Mouse (Mus musculus) heart, adult 9 months (tissue): ENCODE data around the gene Eml6.
"Not testable (repeated sequence)": the region's sequence is repeated elsewhere in the genome, so short reads cannot be mapped to it uniquely, and the experiment has no call there.

Experiments used
- DNase-seq, 2 experiments: peaks; one replicate each; pipeline ENCODE4 v3.0.0; 2022; ENCODE audit warnings: low spot score in 2 of 2

The Eml6 gene

DNA sequence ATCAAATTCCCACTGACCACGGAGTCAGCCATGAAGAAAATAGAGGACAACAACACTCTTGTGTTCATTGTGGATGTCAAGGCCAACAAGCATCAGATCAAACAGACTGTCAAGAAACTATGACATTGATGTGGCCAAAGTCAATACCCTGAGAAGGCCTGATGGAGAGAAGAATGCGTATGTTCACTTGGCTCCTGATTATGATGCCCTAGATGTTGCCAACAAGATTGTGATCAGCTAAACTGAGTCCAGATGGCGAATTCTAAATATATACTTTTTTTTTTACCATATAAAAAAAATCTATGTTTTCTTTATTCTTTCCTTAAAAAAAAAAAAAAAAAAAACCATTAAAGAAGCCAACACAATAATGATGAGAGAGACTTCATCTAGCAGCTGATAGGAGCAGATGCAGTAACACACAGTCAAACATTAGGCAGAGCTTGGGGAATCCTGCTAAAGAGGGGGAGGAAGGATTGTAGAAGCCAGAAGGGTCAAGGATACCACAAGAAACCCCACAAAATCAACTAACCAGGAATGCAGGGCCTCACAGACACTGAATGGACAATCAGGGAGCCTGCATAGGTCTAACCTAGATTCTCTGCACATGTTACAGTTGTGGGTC is 185.1 kb downstream of the Eml6 start:
- no peak for DNase-seq

DNA sequence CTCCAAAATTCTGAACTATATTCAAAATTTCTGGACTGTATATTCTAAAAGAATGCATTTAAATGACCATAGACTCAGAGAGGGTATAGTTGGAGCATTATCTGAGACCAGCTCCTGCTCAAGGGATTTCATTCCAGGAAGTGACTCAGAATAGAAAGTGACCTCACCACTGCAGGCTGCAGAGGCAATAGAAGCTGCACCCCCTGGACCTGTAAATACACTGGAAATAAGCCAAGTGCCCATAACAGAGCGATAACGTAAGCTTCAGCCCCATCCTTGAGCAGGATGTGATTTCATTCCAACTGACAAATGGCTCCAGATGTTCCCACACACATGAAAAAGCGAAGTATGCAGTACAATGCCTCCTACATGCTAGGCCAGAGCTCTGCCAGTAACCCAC is 186.1 kb downstream of the Eml6 start:
- DNase-seq = peak; percentile 81 to 90

DNA sequence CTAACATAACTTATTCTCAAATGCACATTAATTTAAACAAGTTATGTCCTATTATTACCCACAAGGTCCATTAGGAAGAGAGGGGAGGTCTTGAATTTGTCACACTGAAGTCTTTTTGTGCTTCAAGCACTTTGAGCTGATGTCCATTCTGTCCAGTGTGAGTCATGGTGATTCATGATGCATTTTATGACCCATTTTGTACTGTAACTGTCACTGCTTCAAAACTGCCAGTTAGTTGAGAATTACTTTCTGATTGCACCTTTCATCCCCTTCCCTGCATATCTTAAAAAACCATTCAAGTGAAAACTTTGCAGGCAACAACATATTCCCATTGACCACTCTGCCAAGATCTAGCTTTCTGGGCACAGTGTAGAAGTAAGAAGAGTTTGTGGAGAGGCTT is 188.8 kb downstream of the Eml6 start:
- DNase-seq = no peak

DNA sequence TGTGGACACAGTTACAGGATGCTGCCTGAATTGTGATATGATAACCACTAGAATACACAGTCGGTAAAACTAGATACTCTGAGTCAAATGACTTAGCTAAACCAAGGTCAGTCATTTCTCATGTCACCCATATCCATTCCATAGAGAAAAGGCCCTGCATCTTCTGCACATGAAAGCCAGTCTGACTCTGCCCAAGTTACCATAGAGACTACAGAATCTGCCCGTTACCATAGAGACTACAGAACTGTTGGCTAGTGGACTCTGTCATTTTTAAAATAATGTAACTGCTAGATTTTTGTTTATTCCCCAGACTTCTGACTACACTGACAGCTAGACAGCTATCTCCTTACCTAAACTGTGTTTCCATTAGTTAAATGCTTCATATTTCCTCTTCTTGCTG is 198.1 kb downstream of the Eml6 start:
- DNase-seq = no peak

DNA sequence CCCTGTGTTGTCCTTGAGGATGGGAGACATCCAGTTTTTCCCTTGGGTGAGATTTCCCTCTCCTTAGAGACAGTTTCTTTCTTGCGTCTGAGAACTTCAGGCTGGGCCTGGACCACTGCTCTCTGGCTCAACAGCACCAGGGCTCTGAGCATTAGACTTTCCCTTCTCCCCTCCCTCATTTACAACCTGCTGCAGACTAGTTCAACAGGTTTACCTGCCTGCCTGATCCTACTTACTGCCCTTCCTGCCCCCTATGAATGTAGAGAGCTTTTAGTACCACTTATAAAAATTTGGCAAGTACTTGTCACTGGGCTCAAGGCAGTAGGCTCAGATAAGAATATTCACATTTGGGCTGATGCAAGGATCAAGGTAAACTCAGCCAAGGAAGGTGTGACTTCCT is 199.8 kb downstream of the Eml6 start:
- no peak for DNase-seq

DNA sequence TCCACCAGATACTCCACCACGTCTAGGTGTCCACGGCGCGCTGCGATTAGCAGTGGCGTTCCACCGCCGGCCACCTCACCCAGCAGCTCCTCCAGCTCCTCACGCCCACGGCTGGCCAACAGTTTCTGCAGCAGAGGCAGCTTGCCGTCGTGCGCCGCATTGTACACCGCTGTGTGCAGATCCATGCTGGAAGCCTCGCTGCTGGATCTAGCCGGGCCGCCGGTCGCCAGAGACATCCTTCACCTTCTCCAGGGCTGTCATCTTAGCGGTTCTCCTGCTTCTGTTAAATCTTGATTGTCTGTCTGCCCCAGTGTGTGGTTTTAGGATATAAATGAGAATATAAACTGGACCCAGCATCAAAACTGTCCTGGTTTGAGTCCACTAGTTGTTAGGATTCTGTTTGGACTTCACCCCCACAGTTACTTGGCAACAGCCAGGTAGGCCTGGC is 200.5 kb downstream of the Eml6 start, which contains the start of gene 4931440F15Rik:
Gene 4931440F15Rik (minus strand): TSS at position 398 of the 448 bp plus-strand sequence.
- not testable (repeated sequence) for DNase-seq

DNA sequence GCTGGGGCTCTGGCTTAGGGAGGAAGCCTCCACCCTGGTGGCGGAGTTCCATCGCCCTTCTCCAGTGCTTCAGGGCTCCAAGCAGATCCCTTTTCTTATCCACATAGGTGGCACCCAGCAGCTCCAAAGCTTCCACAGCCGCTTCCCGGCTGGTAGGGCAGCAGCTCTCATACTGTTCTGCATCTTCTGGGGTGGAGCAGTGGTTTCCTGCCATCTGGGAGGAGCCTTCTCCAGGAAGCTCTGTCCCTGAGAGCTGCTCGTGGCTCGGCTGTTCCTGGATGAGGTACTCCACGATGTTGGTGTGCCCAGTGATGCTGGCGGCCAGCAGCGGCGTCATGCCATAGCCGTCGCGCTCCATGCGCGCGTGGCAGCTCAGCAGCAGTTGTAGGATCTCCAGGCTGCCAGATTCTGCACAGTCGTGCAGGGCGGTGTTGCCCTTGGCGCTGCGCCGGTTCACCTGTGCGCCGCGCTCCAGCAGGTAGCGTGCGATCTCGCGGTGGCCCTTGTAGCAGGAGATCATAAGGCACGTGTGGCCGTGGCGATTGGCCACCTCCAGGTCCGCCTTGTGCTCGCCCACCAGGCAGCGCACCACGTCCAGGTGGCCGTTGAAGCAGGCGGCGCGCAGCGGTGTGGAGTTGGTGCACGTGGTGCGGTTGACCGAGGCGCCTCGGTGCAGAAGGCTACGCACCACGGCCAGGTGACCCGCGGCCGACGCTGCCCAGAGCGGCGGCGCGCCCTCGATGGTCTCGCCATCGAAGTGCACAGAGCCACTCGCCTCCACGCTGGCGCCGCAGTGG is 201.2 kb downstream of the Eml6 start:
- DNase-seq = not testable (repeated sequence)

DNA sequence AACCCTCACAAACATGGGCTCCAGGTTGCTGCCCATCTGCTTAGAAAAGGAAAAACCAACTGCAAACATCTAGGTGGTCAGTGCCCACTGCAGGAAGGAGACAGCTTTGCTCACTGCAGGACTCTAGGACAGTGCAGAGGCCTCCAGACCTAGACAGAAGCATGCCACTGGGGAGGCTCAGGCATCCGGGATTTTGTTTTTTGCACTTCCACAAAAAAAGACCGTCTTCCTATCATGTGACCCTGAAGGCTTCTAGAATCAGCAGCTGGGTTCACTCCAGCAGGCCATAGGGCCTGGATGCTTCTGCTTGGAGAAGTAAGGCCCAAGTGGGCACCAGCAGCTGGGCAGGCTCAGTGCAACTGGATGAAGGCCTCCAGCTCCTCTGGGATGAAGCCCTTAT is 202.7 kb downstream of the Eml6 start:
- DNase-seq = no peak

DNA sequence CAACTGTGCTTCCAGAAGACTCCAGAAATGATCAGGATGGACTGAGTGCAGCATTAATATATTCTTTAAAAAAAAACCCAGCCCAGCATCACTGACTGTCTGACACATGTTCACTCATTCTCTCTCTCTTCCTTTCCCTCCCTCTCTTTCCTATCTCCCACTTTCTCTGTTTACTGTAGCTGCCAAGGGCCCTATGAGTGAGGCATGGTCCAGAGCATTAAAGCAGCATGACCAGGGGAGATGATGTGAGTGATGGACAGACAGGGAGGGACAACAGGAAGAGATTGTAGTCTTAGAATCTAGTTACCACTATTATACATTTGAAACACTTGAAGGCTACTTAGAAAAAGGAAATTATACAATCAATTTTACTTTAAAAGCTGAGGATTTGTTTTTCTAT is 210.2 kb downstream of the Eml6 start:
- no peak for DNase-seq

DNA sequence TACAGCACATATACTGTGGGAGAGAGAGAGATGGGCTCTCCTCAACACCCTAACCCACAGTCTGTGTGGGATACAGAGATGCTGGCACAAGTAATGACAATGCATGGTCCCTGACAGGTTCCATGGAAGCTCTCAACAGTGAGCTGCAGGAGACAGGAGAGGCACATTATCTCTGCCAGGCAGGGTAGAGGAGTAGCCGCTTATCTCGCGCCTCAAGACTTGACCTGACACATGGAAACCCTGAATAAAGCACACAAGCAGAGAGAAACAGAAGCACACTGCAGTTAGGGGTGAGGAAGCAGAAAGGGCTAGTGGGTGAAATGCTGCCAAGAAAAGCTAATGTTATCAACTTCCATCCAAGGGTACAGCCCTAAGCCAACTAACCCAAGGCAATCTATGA is 210.6 kb downstream of the Eml6 start:
- DNase-seq = no peak

DNA sequence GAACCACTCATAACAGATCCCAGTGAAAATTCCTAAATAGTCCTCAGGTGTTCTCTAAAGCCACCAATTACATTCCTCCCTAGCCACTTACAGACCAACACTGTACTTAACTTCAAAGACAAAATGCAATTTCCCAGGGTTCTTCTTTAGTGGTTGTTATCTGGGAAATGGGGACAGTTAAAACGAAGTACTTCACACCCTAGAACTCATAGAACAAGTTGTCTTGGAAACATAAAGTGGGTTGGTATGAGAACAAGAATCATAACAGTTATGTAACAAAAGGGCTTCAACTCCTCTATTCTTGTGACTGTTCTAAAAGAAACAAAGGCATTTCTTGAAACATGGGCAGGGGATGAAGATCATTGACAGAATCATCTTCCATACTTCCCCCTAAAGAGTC is 212.6 kb downstream of the Eml6 start:
- DNase-seq = no peak

DNA sequence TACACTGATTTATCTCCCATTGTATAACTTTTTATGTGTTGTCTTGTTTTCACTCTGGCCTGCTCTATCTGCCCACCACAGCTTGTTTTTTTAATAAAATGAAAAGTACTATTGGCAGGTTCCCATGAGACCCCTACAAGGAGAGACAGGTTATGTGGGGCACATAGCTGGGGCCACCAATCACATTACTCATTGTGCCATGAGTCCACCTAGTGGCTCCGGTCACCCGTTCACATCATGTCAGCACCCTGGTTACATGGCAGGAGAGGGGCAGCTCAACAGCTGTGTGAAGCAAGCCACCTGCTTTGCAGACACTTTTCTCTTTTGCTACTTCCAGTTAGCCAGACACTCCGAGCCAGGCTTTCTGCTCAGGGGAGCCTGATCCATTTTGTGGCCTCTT is 213.4 kb downstream of the Eml6 start:
- DNase-seq = no peak

DNA sequence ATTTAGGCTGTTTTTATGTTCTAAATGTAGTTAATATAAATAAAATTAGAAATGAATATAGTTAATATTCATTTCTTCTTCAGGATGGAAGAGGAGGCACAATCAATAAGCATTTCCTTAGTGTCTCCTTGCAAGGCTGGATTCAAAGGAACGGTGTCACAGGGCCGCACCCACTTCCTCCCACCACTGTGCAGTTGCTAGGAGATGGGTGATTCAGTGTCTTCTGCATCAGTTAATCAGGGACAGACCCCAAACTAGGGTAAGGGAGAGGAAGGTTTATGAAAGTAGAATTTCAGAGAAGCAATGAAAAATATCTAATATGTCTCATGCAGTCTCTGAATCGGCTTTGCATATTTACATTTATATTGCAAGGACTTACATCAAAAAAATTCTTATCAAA is 215.5 kb downstream of the Eml6 start:
- no peak for DNase-seq

DNA sequence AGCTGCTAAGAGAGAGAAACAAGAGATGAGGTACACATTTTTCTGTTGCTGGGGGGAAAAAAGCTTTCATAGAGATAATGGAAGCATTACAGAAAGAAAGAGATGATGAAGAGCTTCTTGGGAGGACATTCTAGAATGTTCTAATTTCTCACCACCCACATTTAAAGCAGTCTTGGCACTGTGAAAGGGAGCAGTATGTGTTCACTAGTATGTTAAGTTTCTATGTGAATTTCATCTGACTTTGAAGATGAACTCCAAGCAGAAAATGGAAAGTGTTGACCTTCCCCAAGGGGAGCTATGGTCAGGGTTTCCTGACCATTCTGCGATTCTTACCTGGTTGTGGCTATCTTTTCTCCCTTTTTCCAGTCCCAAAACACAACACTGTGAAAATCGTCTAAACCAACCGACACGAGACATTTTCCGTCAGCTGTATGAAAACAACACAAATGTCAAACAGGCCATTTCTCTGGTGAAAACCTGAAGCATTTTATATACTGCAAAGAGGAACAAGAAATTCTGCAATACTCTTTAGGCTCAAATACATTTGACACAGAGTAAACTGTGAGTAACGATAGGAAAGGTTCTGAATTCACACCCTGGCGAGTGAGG is 216.7 kb downstream of the Eml6 start:
- no peak for DNase-seq

DNA sequence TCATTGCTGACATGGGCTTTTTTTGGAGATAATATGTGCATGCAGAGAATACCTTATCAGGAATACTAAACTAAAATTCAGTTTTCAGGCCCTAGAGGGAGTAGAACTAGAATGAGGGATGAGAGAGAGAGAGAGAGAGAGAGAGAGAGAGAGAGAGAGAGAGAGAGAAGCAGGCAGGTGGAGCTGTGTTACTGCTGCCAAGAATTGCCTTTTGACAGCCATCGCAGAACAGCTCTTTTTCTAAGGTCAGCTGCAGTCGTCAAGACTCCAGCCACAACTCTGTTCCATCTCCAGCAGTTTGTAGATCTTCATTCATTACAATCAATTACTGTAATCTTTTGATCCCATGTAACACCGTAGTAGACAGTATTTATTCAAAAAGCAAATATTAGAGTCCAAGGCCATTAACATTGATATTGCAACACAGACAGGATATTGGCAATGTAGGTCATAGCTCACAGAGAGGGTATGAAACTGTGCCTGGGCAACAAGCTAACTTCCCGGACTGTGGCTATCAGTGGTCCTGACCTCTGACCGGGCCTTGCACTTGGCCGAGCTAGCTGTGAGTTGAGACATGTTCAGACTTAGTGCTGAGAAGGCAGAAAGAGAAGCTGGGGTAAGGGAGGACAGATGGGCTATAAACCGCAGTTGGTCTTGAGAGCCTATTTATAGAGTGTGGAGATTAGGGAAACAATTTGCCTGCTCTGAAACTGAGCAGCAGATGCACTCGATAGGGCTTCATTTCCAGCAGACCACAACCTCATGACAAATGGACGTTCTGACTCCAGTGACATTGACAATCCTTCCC is 217.5 kb downstream of the Eml6 start:
- DNase-seq = peak; percentile 63 to 66

DNA sequence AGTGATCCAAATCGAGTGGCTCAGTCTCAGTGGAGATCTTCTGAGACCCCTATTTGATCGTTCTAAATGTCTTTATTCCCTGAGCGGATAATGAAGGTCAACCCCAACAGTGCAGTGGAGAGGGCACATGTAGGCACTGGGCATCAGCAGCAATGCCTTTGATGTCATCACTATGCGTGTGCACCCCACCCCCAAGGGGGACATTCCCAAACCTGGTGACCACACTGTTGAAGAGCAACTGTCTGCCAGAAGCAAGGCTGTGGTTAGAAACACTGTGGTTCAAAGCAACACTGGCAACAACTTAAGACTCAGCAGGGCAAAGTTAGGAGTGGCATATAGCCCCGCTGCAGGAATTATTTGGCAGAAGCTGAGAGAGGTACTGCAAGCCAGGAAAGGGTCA is 218.5 kb downstream of the Eml6 start:
- no peak for DNase-seq

DNA sequence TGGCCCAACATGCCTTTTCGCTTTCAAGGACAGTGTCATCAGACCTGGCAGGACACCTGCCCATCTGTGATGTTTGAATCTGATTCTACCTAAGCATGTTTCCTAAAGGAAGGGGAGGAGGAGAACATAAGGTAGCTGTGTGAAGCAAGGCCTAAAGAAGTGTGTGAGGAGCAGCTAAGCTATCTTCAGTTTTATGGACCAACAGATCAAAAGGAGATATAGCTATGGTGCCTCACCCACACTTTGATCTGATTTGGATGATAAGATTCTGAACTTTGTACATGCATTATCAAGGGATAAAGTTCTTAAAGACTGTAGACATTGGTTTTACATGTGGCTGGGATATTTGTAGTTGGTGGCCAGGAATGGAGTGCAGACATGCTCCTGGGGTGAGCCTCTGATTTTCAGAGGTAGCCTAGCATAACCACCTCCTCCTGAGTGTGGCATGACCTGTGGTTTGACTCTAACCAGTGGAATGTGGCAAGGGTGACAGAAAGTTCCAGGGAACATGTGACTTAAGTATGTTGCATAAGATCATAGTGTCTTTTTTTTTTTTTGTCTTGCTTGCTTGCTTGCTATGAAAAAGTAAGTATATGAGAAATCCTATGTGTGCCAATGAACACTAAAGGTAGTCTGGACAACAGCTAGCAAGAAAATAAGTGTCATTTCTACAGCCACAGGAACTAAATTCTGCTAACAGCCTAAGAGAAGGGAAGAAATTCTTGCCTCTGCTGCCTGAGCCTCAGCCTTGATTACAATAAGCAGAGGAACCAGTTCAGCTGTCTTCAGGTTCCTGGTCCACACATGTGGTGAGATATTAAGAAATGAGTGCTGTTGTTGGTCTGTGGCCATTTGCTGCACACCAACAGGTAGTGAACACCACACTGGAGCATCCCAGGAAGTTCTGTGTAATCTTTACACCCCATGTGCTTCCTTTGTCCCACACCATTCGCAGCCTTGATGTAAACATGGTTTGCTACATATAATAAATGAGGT is 224.1 kb downstream of the Eml6 start:
- no peak for DNase-seq

DNA sequence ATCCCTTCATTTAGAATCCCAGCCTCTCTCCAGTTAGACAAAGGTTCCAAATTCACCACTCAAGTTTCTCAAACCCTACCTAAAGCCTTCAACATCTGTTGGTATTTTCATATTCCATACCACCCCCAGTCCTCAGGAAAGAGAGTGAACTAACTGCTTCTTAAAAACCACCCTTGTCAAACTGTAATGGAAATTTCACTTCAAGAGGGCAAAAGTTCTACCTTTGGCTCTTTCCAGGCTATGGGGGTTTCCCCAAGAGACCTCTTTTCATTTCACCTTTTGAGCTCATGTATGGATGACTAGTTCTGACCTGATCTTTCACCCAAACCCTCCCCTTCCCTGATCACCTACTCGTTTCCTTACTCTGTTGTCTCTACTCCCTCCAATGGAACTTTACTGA is 226.0 kb downstream of the Eml6 start:
- DNase-seq = no peak

DNA sequence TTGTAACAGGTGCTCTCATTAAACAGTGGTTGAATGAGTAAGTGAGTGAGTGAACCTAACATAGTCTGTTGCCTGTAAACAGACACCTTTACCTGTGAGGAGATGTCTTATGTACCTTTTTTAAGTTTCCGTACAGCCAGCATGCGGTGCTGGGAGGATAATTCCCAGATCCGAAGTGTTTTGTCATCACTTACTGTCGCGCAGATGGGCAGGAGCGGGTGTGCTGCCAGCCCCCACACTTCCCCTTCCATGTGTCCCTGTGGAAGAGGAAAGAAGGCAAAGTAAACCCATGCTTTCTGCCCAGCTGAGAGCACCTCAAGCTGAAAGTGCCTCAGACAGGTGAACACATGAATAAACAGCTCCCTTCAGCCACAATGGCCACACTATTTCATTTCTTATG is 230.7 kb downstream of the Eml6 start:
- no peak for DNase-seq

DNA sequence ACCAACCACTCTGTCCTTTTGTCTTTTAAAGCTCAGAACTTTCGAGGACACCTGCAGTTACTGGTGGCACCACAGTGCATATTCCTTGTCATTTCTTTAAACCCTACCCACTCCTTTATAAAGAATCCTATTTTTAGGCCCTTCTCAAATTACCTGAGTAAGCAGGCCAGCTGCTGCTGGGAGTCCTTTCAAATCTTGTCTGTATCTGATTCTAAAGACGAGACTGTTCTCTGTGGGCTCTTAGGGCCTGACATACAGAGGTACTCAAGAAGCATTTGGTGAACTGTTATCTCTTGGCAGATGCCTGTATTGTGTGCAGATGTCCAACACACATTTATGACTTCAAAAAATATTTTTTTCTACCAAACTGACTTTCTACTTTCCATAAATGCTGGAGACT is 231.4 kb downstream of the Eml6 start:
- DNase-seq = no peak

DNA sequence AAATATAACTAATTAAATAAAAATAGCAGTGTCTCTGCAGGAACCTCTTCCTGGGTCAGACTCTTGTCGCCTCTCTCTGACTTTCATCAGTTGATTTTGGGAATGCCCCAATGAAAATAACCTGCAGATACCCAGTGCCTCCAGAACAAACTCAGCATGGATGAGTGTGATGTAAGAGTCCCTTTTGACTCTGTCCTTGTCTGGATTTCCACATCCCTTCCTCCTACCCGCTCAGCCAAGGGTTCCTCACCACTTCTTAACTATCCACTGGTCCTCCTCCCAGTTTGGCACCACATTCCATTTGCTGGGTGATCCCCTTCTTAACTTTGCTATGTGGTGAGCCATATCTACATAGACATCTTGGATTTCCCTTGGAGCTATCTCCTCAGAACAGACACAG is 235.0 kb downstream of the Eml6 start:
- no peak for DNase-seq
